Mouse (Mus musculus): ENCODE measurements around the gene Tango6. TPM values are rescaled to one million over a fixed set of nuclear protein-coding genes. Genes with fewer than 3 reads are reported as not detected.

The Tango6 gene
- polyA plus RNA-seq, 1 experiment from 2014 or later, result 7.0 TPM

Other genes with a start within 250 kb of the Tango6 start
- gene 6030452D12Rik, start 182.5 kb upstream of the Tango6 start, polyA plus RNA-seq (2014; fragmentation: Nextera tagmentation; extraction: Ambion mirVana), result not detected in 2 replicates
- gene Cdh3, start 172.2 kb upstream of the Tango6 start, polyA plus RNA-seq (2014; fragmentation: Nextera tagmentation; extraction: Ambion mirVana), result 1.2 and 1.3 TPM in 2 replicates
- 4.6 and 7.5 TPM in 2 replicates for gene Gm10073, start 109.6 kb upstream of the Tango6 start, polyA plus RNA-seq (2014; fragmentation: Nextera tagmentation; extraction: Ambion mirVana)
- gene Cdh1, start 79.7 kb upstream of the Tango6 start, polyA plus RNA-seq (2014; fragmentation: Nextera tagmentation; extraction: Ambion mirVana), result 5.7 and 6.4 TPM in 2 replicates
- gene Has3, start 187.2 kb downstream of the Tango6 start, polyA plus RNA-seq (2014; fragmentation: Nextera tagmentation; extraction: Ambion mirVana), result 0.10 and 0.14 TPM in 2 replicates
- 72.7 and 73.6 TPM in 2 replicates for gene Utp4, start 210.6 kb downstream of the Tango6 start, polyA plus RNA-seq (2014; fragmentation: Nextera tagmentation; extraction: Ambion mirVana)